Mouse (Mus musculus) kidney, embryonic 16.5 days (tissue): Measurements from ENCODE around the gene Plekhg6. TPM values are rescaled to one million over a fixed set of nuclear protein-coding genes. Genes with fewer than 3 reads are reported as not detected.

Experiments used
- polyA plus RNA-seq: library from polyadenylated mRNA; unstranded; fragments of >200 nt; fragmentation: Nextera tagmentation; extraction: Ambion mirVana; gene quantifications from 2 replicates; pipeline ENCODE4 v1.2.1, GENCODE M21; 2015

Plekhg6 gene
- polyA plus RNA-seq, 1 experiment from 2014 or later = 4.9 TPM

Other genes starting within 250 kb of the Plekhg6 start
- gene Nop2, start 248.9 kb downstream of the Plekhg6 start, polyA plus RNA-seq = 68.6 and 69.3 TPM in 2 replicates
- 7.9 and 8.7 TPM in 2 replicates for gene Iffo1, start 235.6 kb downstream of the Plekhg6 start, polyA plus RNA-seq
- gene Gapdh, start 214.3 kb downstream of the Plekhg6 start, polyA plus RNA-seq = 2,036 and 2,102 TPM in 2 replicates
- 151 and 163 TPM in 2 replicates for gene Ncapd2, start 189.1 kb downstream of the Plekhg6 start, polyA plus RNA-seq
- gene Mrpl51, start 189.0 kb downstream of the Plekhg6 start, polyA plus RNA-seq = 213 and 228 TPM in 2 replicates
- gene Vamp1, start 165.2 kb downstream of the Plekhg6 start, polyA plus RNA-seq = 7.5 and 7.7 TPM in 2 replicates
- 7.4 and 8.2 TPM in 2 replicates for gene Tapbpl, start 148.9 kb downstream of the Plekhg6 start, polyA plus RNA-seq
- gene Cd27, start 143.8 kb downstream of the Plekhg6 start, polyA plus RNA-seq = 2.1 and 2.5 TPM in 2 replicates
- 0.19 and 0.65 TPM in 2 replicates for gene Tuba3a, start 94.8 kb downstream of the Plekhg6 start, polyA plus RNA-seq
- 71.6 and 73.7 TPM in 2 replicates for gene Ltbr, start 66.9 kb downstream of the Plekhg6 start, polyA plus RNA-seq
- gene Scnn1a, start 60.1 kb downstream of the Plekhg6 start, polyA plus RNA-seq = 7.5 and 7.7 TPM in 2 replicates
- 91.0 and 93.2 TPM in 2 replicates for gene Tnfrsf1a, start 31.4 kb downstream of the Plekhg6 start, polyA plus RNA-seq
- gene Cd9, start 114.0 kb upstream of the Plekhg6 start, polyA plus RNA-seq = 158 and 178 TPM in 2 replicates
- gene Vwf, start 166.0 kb upstream of the Plekhg6 start, polyA plus RNA-seq = 3.9 and 5.4 TPM in 2 replicates